Mouse (Mus musculus) cerebellum, adult 9-10 months (tissue): ENCODE data around the gene Snrnp35.
"Not testable (repeated sequence)": the region's sequence is repeated elsewhere in the genome, so short reads cannot be mapped to it uniquely, and the experiment has no call there.

Source experiments
- DNase-seq: peaks from one replicate; pipeline ENCODE4 v3.0.0; 2022

The Snrnp35 gene

GRCm38 (mm10) chr5:124482966-124483654 is at the start of gene Snrnp35:
Gene Snrnp35 (plus strand): TSS chr5:124483134.
- peak; percentile 88 for DNase-seq

DNA sequence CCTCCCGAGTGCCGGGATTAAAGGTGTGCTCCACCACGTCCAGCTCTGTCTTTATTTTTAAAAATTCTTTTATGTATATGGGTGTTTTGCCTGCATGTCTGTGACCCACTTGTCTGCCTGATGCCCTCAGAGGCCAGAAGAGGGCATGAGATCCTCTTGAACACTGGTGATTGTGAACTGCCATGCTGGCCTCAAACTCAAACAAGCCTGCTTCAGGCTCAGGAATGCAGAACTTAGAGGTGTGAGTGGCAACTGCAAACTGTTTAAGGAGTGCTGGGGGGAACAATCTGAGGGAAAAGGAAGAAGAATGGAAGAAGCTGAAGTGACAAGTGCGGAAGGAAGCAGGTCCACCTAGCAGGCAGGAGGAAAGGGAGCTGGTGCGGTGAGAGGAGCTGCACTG is 44.7 kb upstream of the Snrnp35 start:
- DNase-seq: no peak

GRCm38 (mm10) chr5:124438746-124439145 is 44.2 kb upstream of the Snrnp35 start:
- DNase-seq: no peak

GRCm38 (mm10) chr5:124439447-124440093 is 43.4 kb upstream of the Snrnp35 start, which contains the start of gene Kmt5a:
Gene Kmt5a (plus strand): TSS chr5:124439930.
- peak; percentile 99 for DNase-seq

- DNase-seq: no peak
These were observed 42.7 kb upstream of the Snrnp35 start for GRCm38 (mm10) chr5:124440094-124440701.

GRCm38 (mm10) chr5:124442628-124443027 is 40.3 kb upstream of the Snrnp35 start:
- DNase-seq: no peak

DNA sequence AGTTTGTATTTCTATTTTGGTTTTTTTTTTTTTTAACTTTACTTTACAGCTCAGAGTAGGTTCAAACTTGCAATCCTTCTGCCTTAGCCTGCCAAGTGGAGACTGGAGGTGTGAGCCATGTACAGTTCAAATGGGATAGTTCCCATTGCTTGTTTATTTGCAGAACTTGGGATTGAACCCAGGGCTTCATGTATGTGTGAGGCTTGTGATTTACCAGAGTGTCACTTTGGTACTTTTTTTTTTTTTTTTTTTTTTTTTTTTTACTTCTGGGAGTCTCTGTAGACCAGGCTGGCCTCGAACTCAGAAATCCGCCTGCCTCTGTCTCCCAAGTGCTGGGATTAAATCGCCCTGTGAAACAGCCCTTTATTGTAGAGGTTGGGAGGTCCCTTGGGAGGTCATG is 38.7 kb upstream of the Snrnp35 start:
- DNase-seq: no peak

GRCm38 (mm10) chr5:124444661-124445561 is 38.0 kb upstream of the Snrnp35 start:
- DNase-seq: peak; percentile 64

DNA sequence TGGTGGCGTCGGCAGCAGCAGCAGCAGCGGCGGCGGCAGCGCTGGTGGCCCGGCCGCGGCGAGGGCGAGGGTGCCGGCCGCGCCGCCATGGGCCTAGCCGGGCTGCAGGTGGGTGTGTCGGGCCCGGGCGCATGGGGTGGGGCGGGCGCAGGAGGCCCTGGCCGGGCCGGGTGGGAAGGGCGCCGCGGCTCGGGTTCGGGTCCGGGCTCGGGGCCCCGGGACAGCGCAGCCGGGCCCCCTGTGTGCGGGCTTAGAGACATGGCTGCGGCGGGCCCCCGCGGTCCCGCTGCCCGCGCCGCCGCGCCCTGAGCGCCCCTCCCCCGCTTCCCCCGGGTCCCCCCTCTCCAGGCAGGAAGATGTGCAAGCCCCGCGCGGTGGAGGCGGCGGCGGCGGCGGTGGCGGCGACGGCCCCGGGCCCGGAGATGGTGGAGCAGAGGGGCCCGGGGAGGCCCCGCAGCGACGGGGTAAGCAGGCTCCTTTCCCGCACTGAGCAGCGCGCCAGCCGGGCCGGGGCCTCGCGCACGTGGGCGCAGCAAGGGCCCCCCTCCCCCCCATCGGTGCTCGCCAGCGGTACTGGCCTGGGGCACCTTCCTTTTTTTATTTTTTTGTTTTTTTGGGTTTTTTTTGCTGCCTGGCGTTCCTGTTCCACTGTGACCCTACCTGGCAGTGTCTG is 37.2 kb upstream of the Snrnp35 start:
- no peak for DNase-seq

GRCm38 (mm10) chr5:124446301-124446881 is 36.5 kb upstream of the Snrnp35 start:
- DNase-seq: peak; percentile 60

DNA sequence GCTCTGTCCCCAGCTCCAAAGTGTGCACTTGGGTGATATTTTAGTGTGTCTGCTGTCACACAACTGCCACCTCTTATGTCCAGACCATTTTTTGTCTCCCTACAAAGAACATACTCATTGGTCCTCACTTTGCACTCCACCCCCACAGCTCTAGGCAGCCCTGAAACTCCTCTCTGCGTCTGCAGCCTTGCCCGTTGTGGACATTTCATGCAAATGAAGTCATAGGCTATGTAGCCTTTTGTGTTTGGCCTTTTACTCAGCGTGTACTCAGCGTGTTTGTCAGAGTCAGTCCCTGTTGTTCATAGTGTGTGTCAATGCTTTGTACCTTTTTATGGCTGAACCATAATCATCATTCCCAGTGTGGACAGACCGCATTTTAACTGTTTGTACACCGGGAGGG is 33.4 kb upstream of the Snrnp35 start:
- DNase-seq: peak; percentile 26

GRCm38 (mm10) chr5:124450051-124450450 is 32.9 kb upstream of the Snrnp35 start:
- DNase-seq: no peak

- DNase-seq: no peak
These were observed 32.1 kb upstream of the Snrnp35 start for GRCm38 (mm10) chr5:124450641-124451340.

DNA sequence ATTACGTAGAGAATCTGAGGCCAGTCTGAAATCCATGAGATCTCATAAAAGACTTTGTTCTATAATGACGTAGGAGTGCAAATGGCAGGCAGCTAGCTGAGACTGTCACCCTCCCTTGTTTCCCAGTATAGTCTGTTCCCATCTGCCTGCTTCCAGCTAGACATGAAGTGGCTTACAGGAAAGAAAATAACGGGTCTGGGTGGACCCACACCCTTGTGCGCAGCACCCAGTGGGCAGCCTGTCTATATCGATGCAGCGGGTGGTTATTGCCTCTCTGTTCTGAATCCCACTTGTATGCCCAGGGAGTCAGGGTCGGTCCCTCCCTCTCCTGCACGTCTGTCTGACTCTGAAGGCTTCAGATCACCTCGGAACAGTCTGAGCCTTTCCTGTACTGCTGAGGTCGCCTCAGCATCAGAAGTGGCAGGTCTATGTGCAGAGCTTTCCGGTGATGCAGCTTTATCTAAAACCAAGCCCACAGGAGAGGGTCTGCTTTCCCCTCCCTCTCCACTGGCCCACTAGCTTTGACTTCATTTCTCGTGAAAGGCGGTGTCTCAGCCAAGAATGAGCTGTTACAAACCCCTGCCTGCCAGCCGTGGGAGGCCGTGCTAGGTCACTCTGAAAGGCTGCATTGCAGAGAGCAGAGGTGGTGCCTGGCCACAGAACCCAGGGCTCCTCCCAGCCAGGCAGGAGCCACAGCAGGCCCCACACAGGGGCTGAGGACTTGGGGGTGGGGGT is 30.3 kb upstream of the Snrnp35 start:
- DNase-seq: no peak

DNA sequence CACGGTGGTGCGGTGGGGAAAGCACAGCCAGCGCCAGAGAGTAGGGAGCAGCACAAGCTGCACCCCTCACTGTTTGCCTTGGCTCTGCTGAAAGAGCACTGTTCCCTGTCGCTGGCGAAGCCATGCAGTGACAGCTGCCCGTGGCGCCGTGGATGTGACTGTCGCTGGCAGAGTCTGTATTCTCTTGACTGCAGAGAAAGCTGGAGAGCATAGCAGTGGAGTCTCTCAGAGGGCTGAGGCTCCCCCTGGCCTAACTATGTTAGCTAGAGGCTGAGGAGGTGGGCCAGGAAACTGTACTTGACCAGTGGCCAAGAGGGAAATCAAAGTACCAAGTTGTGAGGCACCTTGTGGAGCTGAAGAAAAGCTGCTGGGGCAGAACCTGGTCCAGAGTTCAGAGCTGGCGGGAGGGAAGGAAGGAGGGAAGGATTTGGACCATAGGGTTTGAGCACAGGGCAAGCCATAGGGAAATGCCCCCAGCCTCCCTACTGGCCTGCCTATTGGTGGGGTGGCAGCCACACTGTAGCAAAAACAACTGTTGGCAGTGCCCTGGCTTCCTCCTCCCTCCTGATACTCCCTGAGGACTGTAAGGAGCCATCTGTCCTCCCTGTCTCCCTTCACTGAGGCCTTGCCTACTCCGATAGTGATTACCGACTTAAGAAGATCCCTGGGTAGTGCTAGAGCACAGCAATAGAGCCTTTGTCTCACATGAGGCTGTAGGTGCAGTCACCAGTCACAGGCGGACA is 29.4 kb upstream of the Snrnp35 start:
- peak; percentile 66 for DNase-seq

GRCm38 (mm10) chr5:124454082-124454419 is 28.9 kb upstream of the Snrnp35 start:
- DNase-seq: peak; percentile 50

DNA sequence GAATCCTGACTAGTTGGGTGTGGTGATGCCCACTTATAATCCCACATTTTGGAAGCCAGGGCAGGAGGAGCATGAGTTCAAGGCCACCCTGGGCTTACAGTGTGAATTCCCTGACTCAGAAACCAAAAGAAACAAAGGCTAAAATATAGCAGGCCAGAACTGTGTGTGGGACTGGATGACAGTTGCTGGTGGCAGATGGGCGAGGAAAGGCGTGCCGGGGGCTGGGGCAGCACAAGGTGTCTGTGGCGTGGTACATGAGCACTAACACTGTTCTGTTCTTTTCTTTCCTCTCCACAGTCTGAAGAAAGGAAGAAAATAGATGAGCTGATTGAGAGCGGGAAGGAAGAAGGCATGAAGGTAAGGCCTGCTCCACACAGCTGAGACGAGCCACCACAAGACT is 26.2 kb upstream of the Snrnp35 start:
- no peak for DNase-seq

DNA sequence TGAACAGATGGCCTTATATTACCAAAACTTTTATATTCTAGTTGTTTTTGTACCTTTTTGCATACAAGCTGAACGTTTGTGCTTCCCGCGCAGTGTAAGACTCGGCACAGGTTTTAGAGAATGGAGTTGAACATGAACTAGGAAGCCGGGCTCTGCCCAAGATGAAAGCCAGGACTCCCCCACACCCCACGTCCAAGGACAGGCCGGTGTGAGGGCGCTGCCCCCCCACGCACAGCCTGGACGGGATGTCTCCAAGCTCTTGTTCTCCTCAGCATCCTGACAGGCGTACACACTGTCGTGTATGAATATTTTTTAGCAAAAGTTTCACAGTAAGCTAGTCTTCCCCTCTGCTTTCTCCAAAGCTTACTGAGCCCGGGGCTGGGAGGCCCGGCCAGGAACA is 22.0 kb upstream of the Snrnp35 start:
- DNase-seq: not testable (repeated sequence)

DNA sequence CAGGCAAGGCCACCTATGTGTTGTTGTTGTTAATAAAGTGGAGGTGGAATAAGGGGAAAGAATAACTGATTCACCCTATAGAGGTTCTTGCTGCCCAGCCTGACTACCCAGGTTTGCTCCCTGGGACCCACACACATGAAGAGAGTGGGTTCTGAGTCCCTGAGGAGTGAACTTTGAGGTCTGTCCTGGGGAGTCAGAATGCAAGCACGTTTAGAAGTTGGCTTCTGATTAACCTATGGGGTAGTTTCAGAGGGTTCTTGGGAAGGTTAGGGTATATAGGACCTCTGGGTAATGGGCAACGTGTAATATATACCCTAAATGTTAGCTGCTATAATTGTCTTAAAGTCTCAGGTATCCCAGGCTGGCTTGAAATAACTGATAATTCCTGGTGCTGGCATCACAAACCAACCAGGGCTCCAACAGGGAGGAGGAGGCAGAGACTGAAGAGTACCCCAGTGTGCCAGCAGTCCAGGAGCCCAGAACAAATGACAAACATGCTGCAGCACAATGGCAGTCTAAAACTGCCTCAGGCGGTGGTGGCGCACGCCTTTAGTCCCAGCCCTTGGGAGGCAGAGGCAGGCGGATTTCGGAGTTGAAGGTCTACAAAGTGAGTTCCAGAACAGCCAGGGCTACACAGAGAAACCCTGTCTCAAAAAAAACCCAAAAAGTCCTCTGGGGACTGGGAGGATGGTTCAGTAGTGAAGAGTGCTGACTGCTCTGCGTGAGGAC is 20.5 kb upstream of the Snrnp35 start:
- no peak for DNase-seq
